Mouse (Mus musculus) intestine, embryonic 14.5 days (tissue): ENCODE measurements around the gene Spag6. TPM values are rescaled to one million over a fixed set of nuclear protein-coding genes. Genes with fewer than 3 reads are reported as not detected.

Source experiments
- ATAC-seq: fragments of 200-750 bp; cut with Nextera tagmentation; replicated peaks from 2 replicates; pipeline ENCODE4 v1.8.0; 2017; ENCODE audit warnings: low read depth, moderate number of reproducible peaks, moderate TSS enrichment, moderate library complexity; ENCODE audit not compliant: low FRiP score, low TSS enrichment
- DNase-seq: peaks from one replicate; pipeline ENCODE4 v3.0.0-alpha.2; 2018; ENCODE audit warnings: low spot score
- H3K27ac ChIP-seq: fragments of 300-500 bp; sonication (generic); 2 replicates; pipeline ENCODE4 v1.5.1; 2014; ENCODE audit warnings: low read depth, mild to moderate bottlenecking, control low read depth
- H3K27me3 ChIP-seq: fragments of 300-500 bp; sonication (generic); replicated peaks from 2 replicates; pipeline ENCODE4 v1.6.1; 2014; ENCODE audit warnings: low read length, control low read depth; ENCODE audit not compliant: control insufficient read depth, insufficient read depth
- H3K36me3 ChIP-seq: fragments of 300-500 bp; sonication (generic); 2 replicates; pipeline ENCODE4 v1.6.1; 2014; ENCODE audit warnings: low read length, control low read depth; ENCODE audit not compliant: control insufficient read depth, insufficient read depth
- H3K4me1 ChIP-seq: fragments of 300-500 bp; sonication (generic); replicated peaks from 2 replicates; pipeline ENCODE4 v1.6.1; 2014; ENCODE audit warnings: low read length, control low read depth, mixed read lengths; ENCODE audit not compliant: control insufficient read depth, insufficient read depth
- H3K4me2 ChIP-seq: fragments of 300-500 bp; sonication (generic); 2 replicates; pipeline ENCODE4 v1.6.1; 2014; ENCODE audit warnings: low read length
- H3K4me3 ChIP-seq: fragments of 300-500 bp; sonication (generic); 2 replicates; pipeline ENCODE4 v1.5.1; 2014; ENCODE audit warnings: low read depth, low read length, control low read depth, mixed read lengths
- H3K9ac ChIP-seq: fragments of 300-500 bp; sonication (generic); 2 replicates; pipeline ENCODE4 v1.6.1; 2014; ENCODE audit warnings: mild to moderate bottlenecking, low read length
- H3K9me3 ChIP-seq: fragments of 300-500 bp; sonication (generic); 2 replicates; pipeline ENCODE4 v1.6.1; 2016; ENCODE audit warnings: low read length, control low read depth; ENCODE audit not compliant: control insufficient read depth
- WGBS: fragments of 180-500 bp; shearing (Covaris S2); extraction: QIAGEN DNeasy Blood & Tissue Kit; methylation state at CpG from one replicate; pipeline ENCODE4 v1.1.7; 2014; 5-methylcytosine and 5-hydroxymethylcytosine counted together
- polyA plus RNA-seq: library from polyadenylated mRNA; unstranded; fragments of >200 nt; fragmentation: Nextera tagmentation; extraction: Ambion mirVana; gene quantifications from 2 replicates; pipeline ENCODE4 v1.2.1, GENCODE M21; 2014

The Spag6 gene
- polyA plus RNA-seq, 1 experiment from 2014 or later, result not detected

- no peaks in the 10 kb centered on the region for H3K9me3 ChIP-seq
- no peaks in the 10 kb centered on the region for H3K4me1 ChIP-seq
- no peak overlapping the region for H3K4me2 ChIP-seq
- H3K27ac ChIP-seq, result no peak overlapping the region
- DNase-seq (no peak), ATAC-seq (no peak)
- 69% methylated on average over 1 of the region's 1 CpGs for WGBS
- H3K4me3 ChIP-seq, result no peak overlapping the region
- H3K9ac ChIP-seq, result no peak overlapping the region
- no peaks in the 10 kb centered on the region for H3K27me3 ChIP-seq
- no peaks in the 10 kb centered on the region for H3K36me3 ChIP-seq
Observed at GRCm38 (mm10) chr2:18724462-18724861, 30.6 kb downstream of the Spag6 start.

GRCm38 (mm10) chr2:18725880-18726279 is 32.0 kb downstream of the Spag6 start:
- H3K4me1 ChIP-seq, result no peaks in the 10 kb centered on the region
- 70% methylated on average over 4 of the region's 4 CpGs for WGBS
- no peak overlapping the region for H3K9ac ChIP-seq
- H3K4me2 ChIP-seq, result no peak overlapping the region
- ATAC-seq (no peak), DNase-seq (no peak)
- no peaks in the 10 kb centered on the region for H3K27me3 ChIP-seq
- H3K27ac ChIP-seq, result no peak overlapping the region
- H3K36me3 ChIP-seq, result no peaks in the 10 kb centered on the region
- H3K9me3 ChIP-seq, result no peaks in the 10 kb centered on the region
- no peak overlapping the region for H3K4me3 ChIP-seq

- no peaks in the 10 kb centered on the region for H3K4me1 ChIP-seq
- H3K27me3 ChIP-seq, result no peaks in the 10 kb centered on the region
- H3K27ac ChIP-seq, result no peak overlapping the region
- H3K36me3 ChIP-seq, result no peaks in the 10 kb centered on the region
- ATAC-seq (no peak), DNase-seq (no peak)
- 40% methylated on average over 9 of the region's 9 CpGs for WGBS
- no peaks in the 10 kb centered on the region for H3K9me3 ChIP-seq
- H3K9ac ChIP-seq, result no peak overlapping the region
- H3K4me2 ChIP-seq, result no peak overlapping the region
- no peak overlapping the region for H3K4me3 ChIP-seq
Observed at GRCm38 (mm10) chr2:18731718-18732117, 37.9 kb downstream of the Spag6 start.

- Histone ChIP-seq H3K36me3 (no peaks in the 10 kb centered on the region), H3K4me3 (no peak overlapping the region), H3K4me2 (no peak overlapping the region), H3K27me3 (no peaks in the 10 kb centered on the region), H3K4me1 (no peaks in the 10 kb centered on the region), H3K9me3 (no peaks in the 10 kb centered on the region), H3K27ac (no peak overlapping the region), H3K9ac (no peak overlapping the region)
- no peak for ATAC-seq
- DNase-seq, result no peak
- 50% methylated on average over 5 of the region's 5 CpGs for WGBS
Observed at GRCm38 (mm10) chr2:18734394-18735127, 40.7 kb downstream of the Spag6 start.

- no peak overlapping the region for H3K27ac ChIP-seq
- no peaks in the 10 kb centered on the region for H3K36me3 ChIP-seq
- H3K27me3 ChIP-seq, result no peaks in the 10 kb centered on the region
- ATAC-seq (no peak), DNase-seq (no peak)
- no peak overlapping the region for H3K4me2 ChIP-seq
- H3K9me3 ChIP-seq, result no peaks in the 10 kb centered on the region
- WGBS, result 67% methylated on average over 8 of the region's 8 CpGs
- no peak overlapping the region for H3K9ac ChIP-seq
- no peaks in the 10 kb centered on the region for H3K4me1 ChIP-seq
- no peak overlapping the region for H3K4me3 ChIP-seq
Observed at GRCm38 (mm10) chr2:18737040-18737439, 43.2 kb downstream of the Spag6 start.

- WGBS, result 40% methylated on average over 2 of the region's 2 CpGs
- no peaks in the 10 kb centered on the region for H3K4me1 ChIP-seq
- no peaks in the 10 kb centered on the region for H3K27me3 ChIP-seq
- no peak for ATAC-seq
- DNase-seq, result no peak
- H3K4me3 ChIP-seq, result no peak overlapping the region
- H3K9me3 ChIP-seq, result no peaks in the 10 kb centered on the region
- H3K9ac ChIP-seq, result no peak overlapping the region
- H3K27ac ChIP-seq, result no peak overlapping the region
- no peaks in the 10 kb centered on the region for H3K36me3 ChIP-seq
- no peak overlapping the region for H3K4me2 ChIP-seq
Observed at GRCm38 (mm10) chr2:18739216-18739615, 45.4 kb downstream of the Spag6 start.

GRCm38 (mm10) chr2:18756144-18756543 is 62.3 kb downstream of the Spag6 start:
- Histone ChIP-seq H3K36me3 (no peaks in the 10 kb centered on the region), H3K27ac (no peak overlapping the region), H3K27me3 (no peaks in the 10 kb centered on the region), H3K4me3 (no peak overlapping the region), H3K9me3 (no peaks in the 10 kb centered on the region), H3K9ac (no peak overlapping the region), H3K4me1 (no peaks in the 10 kb centered on the region; the same call in 1 of the 2 replicates), H3K4me2 (no peak overlapping the region)
- no peak for ATAC-seq
- 70% methylated on average over 2 of the region's 2 CpGs for WGBS
- DNase-seq, result no peak

- H3K27ac ChIP-seq, result no peak overlapping the region
- ATAC-seq (no peak), DNase-seq (no peak)
- H3K27me3 ChIP-seq, result no peaks in the 10 kb centered on the region
- no peak overlapping the region for H3K9ac ChIP-seq
- H3K4me2 ChIP-seq, result no peak overlapping the region
- no peaks in the 10 kb centered on the region for H3K9me3 ChIP-seq
- no peak overlapping the region for H3K4me3 ChIP-seq
- H3K36me3 ChIP-seq, result no peaks in the 10 kb centered on the region
- H3K4me1 ChIP-seq, result 0 out of 2 replicates have a peak, but pooled peaks cover 4% of the 10 kb centered on the region
- WGBS, result 80% methylated on average over 2 of the region's 2 CpGs
Observed at GRCm38 (mm10) chr2:18764846-18765245, 71.0 kb downstream of the Spag6 start.
